Mouse (Mus musculus): ENCODE data around the gene Cd163. TPM values are rescaled to one million over a fixed set of nuclear protein-coding genes. Genes with fewer than 3 reads are reported as not detected.
A peak's percentile ranks its signal among the peaks of the same experiment; 100 is the strongest.
"Not testable (repeated sequence)": the region's sequence is repeated elsewhere in the genome, so short reads cannot be mapped to it uniquely, and the experiment has no call there.

The Cd163 gene
- total RNA-seq (2021): 1 to 10 TPM; 6.4 to 9.8 TPM
- long read RNA-seq, experiment 1, partial matches to known transcripts: 1 of 8 reads
- long read RNA-seq, experiment 1, other reads (novel, unspliced or antisense): 7 of 8 reads
- long read RNA-seq, experiment 2, full-length matches to known transcripts: 1 of 2 reads
- long read RNA-seq, experiment 2, partial matches to known transcripts: 0 of 2 reads
- long read RNA-seq, experiment 2, other reads (novel, unspliced or antisense): 1 of 2 reads

DNA sequence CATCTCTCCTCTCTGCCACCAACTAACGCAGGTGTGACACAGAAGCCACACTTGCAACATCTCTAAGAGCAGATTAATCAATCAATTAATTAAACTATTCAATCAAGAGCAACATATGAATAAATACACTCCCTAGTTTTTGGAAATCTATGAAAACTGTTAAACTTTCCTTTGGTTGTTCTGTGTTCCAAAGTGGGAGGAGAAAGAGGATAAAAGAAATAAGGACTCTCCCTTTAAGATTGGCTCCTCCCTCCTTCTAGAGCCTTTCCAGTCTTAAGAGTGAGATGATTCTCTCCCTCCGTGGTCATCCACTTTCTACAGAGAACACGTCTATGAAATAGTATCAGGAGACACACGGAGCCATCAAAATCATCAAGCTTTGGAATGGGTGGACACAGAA, at the start of gene Cd163:
Gene Cd163 (plus strand): TSS at position 301 of the 400 bp plus-strand sequence.
- no peak for DNase-seq
- intact Hi-C loops (cut with DNase I): no loop called here

DNA sequence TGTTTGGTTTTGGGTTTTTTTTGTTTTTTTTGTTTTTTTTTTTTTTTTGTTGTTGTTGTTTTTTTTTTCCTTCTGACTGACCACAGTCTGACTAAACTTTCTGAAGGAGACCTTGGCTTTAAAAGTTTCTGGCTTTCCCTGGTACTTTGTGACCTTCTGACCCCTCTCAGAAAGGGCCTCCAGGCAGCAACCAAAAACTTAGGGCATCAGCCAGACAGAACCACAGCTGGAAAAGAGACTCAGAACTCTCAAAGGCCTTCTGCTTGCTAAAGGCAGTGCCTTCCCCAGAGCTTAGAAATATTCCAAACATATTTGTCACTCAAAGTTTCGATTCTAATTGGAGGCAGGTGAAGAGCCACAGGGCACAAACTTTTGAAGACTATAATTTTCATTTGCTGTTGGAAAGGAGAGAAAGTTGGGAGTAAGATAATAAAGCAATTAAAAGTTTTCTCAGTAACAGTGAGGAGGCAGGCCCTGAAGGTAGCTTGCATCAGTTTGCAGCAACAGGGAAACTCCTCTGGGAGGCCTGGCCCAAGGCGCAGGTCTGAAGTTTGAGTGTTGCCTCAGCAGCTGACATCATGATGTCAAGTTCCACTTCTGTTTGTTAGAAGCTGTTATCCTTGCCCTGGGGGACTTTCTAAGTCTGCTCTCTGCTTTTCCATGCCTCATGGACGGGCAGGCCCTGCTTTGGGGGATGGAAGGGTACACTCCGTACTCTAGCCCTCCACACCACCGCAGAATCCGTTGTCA, 48.6 kb upstream of the Cd163 start:
- intact Hi-C loops (cut with DNase I): no loop called here
- peak in 1 of 2 experiments; percentile 12 for DNase-seq

DNA sequence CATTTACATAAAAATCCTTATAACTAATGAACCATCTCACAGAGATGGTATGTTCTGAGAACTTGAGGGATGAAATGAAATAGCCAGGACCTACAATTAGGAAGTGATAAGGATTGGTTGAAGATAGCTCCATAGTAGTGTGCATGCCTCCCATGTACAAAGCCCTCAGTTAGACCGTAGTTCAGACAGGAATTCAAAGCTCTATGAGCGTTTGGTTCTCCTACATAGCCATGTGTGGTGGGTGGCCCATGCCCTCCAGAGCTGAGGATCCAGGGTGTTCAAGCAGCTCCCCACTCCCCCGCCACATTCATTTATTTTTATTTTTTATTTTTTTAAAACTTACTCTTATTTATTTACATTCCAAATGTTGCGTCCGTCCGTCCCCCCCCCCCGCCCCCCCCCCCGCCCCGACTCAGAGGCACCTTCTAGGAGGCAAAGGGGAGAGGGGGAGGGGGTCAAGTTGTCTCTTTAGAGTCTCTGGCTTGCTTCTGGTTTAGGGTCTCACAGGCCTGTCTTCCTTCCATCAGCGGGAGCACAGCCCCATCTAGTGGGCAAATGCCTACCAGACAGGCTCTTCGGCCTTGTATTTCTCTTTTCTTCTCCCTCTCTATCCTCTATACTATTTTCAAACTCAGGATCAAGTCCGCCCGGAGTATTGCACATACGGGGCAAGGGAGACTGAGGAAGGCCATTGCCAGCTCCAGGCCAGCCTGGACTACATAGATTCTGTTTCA, 44.1 kb upstream of the Cd163 start:
- intact Hi-C loops (cut with DNase I): loop anchor here (5.0 kb wide), 1 partner anchor 333 kb away; no protein-coding TSS in a partner anchor
- peak; percentile 35 to 41 for DNase-seq

DNA sequence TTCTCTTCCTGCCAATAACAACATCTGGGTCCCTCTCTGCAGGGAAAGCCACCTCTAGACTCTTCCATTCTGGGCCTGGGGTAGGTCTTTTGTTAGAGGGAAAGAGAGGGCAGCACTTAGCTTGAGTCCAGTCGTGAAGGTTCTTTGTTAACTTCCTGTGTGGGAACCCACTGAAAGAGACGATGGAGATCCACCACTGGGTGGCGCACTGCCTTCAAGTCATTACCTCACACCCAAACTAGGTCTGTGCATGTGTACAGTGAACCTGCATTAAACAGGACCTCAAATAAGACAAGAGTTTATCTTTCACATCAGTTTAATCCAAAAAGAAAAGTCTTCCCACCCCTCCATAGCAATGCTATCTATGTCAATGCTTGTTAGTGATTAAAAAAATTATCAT, 41.8 kb upstream of the Cd163 start:
- intact Hi-C loops (cut with DNase I): loop anchor here (2.0 to 5.0 kb wide), 2 partner anchors 116 to 335 kb away; no protein-coding TSS in a partner anchor

DNA sequence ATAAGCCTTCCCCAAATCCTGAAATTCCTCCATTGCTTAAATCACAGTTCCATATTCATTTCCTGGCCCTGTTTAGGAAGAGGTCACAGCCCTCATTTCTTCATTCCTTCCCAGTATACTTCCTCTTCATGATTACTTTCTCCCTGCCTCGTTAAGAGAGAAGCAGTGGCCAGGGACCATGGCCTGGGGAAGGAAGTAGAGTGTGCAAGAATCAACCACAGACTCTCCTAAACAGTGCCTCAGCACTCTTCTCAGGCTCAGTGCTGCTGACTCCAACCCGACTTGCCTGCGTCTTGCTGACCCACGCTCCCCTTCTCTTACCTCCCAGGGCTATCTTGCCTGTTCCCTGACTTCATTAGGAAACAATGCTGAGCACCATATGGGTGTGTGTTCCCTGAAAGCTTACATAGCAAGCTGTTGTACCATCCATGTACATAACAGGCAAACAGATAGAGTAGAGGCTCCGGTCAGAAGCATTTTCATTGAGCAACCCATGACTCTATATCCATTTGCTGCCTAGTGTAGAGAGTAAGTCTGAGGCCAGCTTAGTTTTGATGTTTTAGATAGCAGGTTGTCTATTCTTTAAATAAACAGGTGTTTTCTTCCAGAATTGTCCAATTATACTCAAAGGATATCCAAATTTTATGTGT, 31.1 kb upstream of the Cd163 start:
- DNase-seq: no peak
- intact Hi-C loops (cut with DNase I): no loop called here

More for the DNA sequence above, 41.8 kb upstream of the Cd163 start:
- DNase-seq: peak; percentile 42 to 53

DNA sequence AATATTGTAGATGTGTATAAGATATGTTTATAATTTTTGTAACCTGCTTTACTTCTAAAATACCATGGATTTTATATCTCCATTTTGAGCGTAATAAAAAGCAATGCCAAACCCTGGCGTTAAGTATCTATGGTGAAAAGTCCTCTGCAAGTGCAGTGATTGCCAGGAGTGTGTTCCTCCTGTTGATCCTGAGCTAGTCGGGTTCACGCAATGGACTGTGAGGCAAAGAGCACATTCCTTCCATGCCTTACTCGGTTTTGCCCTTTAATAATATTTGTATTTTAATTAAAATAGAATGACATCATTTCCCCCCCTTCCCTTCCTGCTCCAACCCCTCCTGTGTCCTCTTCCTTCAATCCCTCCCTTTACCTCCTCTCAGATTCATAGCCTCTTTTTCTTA, 26.8 kb upstream of the Cd163 start:
- DNase-seq: no peak

DNA sequence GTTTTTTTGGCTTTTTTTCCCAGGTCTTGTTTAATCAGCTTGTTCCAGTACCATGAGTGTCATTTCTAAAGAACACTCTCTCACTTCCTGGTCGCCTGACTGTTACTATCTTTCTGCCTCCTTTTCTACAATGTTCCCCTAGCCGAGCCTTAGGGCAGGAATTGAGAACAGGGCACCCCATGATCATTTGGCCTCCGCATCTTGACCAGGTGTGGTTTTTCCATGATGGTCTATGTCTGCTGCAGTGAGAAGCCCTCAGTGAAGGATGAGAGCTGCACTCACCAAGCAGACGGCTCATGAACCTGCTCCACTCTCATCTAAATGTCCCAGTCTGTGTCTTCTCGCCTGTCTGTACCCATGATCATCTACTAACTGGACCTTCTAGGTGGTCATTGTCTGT, 26.2 kb upstream of the Cd163 start:
- DNase-seq: no peak
- intact Hi-C loops (cut with DNase I): no loop called here

More for the DNA sequence above, 26.8 kb upstream of the Cd163 start:
- intact Hi-C loops (cut with DNase I): no loop called here

DNA sequence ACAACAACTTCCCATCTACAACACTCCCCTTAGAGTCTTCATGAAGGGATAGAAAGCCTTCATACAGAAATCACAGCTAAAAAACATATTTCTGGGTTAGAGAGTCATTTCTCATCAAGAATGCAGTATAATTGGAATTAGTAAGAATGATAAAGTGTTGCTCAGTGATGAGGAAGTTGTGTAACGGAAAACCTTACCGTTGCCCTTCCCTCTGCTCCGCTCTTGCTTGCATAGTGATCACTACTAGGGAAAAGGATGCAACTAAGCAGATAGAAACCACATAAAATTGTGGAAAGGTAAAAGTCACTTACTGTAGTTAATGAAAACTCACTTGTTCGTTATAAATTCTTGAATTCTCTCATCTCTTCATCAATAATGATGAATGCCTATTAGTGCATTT, 21.7 kb upstream of the Cd163 start:
- intact Hi-C loops (cut with DNase I): no loop called here
- DNase-seq: no peak

DNA sequence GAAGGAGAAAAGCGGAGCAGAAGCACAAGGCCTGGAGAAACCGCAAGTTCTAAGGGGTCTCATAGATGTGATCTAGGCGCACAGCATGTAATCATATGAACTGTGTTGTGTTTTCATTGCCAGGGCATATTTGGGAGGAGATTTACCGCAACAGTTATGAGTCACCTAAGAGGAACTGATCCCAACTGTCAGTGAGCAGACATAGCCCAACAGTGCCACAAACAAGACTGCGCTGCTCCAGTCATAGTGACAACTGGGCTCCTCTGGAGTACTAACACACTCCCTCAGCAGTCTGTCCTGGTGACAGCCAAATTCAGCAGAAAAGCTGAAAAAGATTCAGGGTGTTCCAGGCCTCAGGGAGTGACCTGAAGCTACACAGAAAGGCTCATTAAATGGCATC, 7.1 kb upstream of the Cd163 start:
- DNase-seq; intact Hi-C loops (cut with DNase I): not testable (repeated sequence)

DNA sequence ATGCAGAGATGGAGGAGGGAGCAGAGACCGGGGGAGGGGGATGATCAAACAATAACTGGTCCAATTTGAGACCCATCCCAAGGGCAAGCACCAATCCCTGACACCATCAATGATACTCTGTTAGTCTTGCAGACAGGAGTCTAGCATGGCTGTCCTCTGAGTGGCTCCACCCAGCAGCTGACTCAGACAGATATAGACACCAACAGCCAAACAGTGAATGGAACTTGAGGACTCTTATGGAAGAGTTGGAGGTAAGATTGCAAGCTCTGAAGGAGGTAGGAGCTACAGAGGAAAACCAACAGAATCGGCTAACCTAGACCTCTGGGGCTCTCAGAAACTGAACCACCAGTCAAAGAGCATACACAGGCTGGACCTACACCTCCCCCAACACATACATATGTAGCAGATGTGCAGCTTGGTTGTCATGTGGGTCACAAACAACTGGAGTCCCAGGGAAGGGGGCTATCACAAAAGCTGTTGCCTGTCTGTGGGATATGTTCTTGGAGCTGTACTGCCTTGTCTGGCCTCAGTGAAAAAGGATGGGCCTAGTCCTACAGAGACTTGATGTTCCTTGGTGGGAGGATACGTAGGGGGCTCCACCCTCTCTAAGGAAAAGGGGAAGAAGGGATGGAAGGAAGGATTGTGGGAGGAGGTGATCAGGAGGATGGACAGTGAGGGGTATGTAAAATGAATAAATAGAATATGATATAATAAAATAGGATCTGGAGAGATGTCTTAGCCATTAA, 2.8 kb upstream of the Cd163 start:
- no peak for DNase-seq
- intact Hi-C loops (cut with DNase I): no loop called here

DNA sequence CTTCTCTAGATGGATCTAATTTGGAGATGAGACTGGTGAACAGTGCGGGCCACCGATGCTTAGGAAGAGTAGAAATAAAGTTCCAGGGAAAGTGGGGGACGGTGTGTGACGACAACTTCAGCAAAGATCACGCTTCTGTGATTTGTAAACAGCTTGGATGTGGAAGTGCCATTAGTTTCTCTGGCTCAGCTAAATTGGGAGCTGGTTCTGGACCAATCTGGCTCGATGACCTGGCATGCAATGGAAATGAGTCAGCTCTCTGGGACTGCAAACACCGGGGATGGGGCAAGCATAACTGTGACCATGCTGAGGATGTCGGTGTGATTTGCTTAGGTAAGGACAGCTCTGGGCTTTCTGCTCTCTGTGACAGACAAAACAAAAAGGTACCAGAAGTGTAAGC, 4.5 kb downstream of the Cd163 start:
- intact Hi-C loops (cut with DNase I): no loop called here
- DNase-seq: peak in 1 of 2 experiments; percentile 24

DNA sequence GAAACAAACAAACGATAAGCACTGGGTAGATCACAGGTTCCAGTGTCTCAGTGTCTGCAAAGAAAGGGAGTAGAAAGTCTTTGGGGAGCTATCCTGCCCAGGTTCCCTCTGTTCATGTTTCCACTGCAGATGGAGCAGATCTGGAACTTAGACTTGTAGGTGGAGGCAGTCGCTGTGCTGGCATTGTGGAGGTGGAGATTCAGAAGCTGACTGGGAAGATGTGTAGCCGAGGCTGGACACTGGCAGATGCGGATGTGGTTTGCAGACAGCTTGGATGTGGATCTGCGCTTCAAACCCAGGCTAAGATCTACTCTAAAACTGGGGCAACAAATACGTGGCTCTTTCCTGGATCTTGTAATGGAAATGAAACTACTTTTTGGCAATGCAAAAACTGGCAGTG, 7.8 kb downstream of the Cd163 start:
- intact Hi-C loops (cut with DNase I): no loop called here
- no peak for DNase-seq

DNA sequence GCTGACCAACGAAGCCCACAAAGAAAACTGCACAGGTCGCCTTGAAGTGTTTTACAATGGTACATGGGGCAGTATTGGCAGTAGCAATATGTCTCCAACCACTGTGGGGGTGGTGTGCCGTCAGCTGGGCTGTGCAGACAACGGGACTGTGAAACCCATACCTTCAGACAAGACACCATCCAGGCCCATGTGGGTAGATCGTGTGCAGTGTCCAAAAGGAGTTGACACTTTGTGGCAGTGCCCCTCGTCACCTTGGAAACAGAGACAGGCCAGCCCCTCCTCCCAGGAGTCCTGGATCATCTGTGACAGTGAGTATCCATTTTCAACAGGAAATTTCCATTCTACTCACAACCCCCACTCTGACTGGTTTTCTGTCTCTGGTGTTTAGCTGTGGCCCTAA, 15.9 kb downstream of the Cd163 start:
- no peak for DNase-seq
- intact Hi-C loops (cut with DNase I): no loop called here

DNA sequence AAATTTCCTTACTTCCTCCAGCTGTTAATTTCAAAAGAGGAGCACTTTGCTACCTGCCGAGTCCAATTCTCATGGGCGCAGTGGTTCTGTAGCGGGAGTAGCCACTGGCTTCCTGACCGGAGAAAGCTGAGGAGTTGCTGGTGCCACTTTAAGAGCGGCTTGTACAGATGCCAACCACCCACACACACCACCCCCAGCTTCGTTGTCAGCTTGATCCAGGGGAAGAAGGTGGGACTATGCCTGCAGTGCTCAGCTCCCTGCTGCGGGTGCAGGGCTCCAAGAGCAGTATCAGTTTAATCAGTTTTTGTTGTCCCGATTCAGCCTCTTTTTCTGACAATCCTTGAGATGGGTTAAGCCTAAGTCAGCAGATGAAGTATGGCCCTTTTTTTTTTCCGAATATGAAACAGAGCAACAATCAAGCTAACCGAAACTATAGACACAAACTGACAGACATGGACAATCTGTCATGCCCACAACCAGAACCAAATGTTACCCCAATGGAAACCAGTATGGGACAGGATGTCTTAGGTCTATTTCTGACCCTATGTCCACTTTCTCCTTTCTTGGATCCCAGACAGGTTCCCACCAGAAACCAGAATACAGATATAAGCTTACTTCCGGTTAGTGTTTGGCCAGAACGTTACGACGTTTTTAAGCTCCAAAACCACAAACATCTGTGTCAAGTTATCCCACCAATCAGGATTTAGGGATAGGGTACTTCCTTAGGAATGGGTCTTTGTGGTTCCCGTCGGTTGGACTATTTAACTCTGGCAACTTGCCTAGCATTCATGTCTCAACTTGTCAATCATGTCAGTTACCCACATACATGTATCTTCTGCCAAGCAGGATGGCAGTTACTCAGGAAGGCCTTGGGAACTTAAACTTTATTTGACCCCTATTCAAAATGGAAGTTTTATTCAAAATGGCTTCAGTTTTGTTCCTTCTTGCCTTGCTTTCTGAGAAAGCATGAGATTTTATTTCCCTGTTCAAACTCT, 17.3 kb downstream of the Cd163 start:
- intact Hi-C loops (cut with DNase I): no loop called here
- peak in 1 of 2 experiments; percentile 7 for DNase-seq

DNA sequence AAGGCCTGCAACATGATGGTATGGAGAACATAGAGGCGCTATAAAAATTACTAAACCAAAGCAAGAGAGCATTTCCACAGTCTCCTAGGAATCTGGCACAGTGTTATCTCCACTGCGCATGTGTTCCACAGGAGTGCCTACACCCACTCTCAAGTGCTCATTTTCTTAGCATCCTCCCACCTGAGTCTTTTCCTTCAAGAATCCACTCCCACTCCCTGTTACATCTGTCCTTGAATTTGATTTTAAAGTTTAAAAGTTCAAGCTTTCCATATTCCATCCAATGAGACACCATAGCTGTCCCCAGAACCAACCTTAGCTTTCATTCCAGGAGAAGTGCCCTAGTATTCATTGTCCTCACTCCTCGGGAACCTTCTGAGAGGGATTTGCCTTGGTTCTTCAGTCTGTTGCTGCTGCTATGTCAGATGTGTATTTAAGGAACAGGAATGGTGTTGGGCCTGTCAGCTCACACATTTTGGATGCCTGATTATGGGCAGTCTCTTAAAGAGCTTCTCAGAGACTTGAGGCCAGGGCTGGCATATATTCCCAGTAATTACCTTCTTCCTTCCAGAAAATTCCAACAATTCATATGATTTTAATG, 24.0 kb downstream of the Cd163 start:
- DNase-seq: no peak
- intact Hi-C loops (cut with DNase I): no loop called here

DNA sequence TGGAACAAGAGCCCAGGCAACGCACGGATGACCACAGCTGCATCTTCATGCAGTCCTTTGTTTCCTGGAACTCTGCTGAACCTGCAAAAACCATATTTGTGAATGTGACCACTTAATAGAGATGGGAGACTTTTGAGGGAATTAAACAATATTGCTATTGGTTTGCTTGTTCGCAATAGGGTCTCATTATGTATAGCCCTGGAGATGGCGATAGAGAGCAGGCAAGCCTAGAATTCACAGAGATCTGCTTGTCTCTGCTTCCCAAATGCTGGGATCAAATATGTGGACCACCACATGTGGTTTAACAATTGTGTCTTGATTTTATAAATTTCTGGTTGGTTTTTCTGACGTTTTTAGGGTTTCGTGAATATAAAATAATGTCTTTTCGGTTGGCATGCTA, 25.2 kb downstream of the Cd163 start:
- intact Hi-C loops (cut with DNase I): no loop called here
- no peak for DNase-seq

DNA sequence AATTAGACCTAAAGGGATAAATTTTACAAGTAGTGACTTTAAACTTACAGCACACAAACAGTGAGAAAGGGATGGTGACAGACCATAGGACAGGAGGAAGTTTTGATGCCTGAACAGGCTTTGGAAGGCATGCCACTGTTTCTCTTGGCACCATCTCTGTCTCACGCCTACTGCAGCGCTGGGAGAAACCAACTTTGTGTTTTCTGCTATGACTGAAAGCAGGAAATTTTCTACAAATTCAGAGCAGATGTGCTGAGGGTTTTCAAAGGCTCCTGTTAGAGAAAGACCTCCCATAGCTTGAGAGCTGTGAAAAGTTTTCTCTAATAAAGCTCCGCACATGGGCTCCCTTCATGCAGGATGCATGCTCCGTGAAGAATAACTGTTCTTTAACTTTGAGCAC, 40.6 kb downstream of the Cd163 start:
- DNase-seq: no peak

DNA sequence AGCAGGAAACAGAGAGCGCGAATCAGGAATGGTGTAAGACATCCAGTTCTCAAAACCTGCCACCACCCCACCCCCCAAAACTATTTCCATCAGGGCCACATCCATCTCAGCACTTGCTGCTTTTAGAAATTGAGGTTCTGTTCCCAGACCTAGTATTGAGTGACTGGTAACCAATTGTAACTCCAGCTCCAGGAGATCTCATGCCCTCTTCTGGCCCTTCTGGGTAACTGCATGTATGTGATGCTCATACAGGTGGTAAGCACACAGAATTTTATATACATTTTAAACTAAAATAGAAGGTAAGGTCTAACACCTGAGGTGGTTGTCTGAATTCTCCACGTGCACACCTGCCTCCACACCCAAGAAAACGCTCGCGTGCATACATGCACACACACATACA, 42.2 kb downstream of the Cd163 start:
- DNase-seq: no peak
- intact Hi-C loops (cut with DNase I): no loop called here

More for the DNA sequence above, 40.6 kb downstream of the Cd163 start:
- intact Hi-C loops (cut with DNase I): no loop called here

DNA sequence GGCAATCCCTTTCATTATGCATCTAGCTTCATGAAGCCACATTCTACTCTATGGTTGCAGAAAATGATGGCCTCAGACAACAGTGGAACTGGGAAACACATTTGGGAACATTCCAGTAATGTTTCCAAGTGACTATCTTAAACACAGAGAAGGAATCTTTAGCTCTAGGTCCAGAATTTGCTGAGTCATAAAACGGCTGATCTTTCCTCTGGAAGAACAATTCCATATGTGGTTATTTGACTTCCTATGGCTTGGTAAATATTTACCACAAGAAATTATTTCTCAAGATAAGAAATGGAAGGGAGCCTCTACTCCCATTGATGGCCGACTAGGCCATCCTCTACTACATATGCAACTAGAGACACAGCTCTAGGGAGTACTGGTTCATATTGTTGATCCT, 48.8 kb downstream of the Cd163 start:
- intact Hi-C loops (cut with DNase I): no loop called here
- DNase-seq: no peak

Measured in gastrocnemius, postnatal 36 days (tissue).